Mouse (Mus musculus) forebrain, embryonic 13.5 days (tissue): ENCODE data around the gene Gm10719. TPM values are rescaled to one million over a fixed set of nuclear protein-coding genes. Genes with fewer than 3 reads are reported as not detected.
"Not testable (repeated sequence)": the region's sequence is repeated elsewhere in the genome, so short reads cannot be mapped to it uniquely, and the experiment has no call there.

Experiments used
- ATAC-seq: fragments of 200-750 bp; cut with Nextera tagmentation; 2 replicates; pipeline ENCODE4 v1.8.0; 2017
- H3K27ac ChIP-seq: fragments of 300-500 bp; sonication (generic); 2 replicates; pipeline ENCODE4 v1.5.1; 2015; ENCODE audit warnings: inconsistent platforms, mild to moderate bottlenecking, moderate library complexity
- H3K27me3 ChIP-seq: fragments of 300-500 bp; sonication (generic); 2 replicates; pipeline ENCODE4 v1.6.1; 2015; ENCODE audit warnings: mild to moderate bottlenecking, inconsistent platforms
- H3K36me3 ChIP-seq: fragments of 300-500 bp; sonication (generic); 2 replicates; pipeline ENCODE4 v1.6.1; 2015; ENCODE audit warnings: mild to moderate bottlenecking, inconsistent platforms; ENCODE audit not compliant: poor library complexity, severe bottlenecking
- H3K4me1 ChIP-seq: fragments of 300-500 bp; sonication (generic); 2 replicates; pipeline ENCODE4 v1.6.1; 2015; ENCODE audit warnings: inconsistent platforms
- H3K4me2 ChIP-seq: fragments of 300-500 bp; sonication (generic); 2 replicates; pipeline ENCODE4 v1.6.1; 2015; ENCODE audit warnings: inconsistent platforms, mild to moderate bottlenecking, moderate library complexity
- H3K4me3 ChIP-seq: fragments of 300-500 bp; sonication (generic); 2 replicates; pipeline ENCODE4 v1.5.1; 2015; ENCODE audit warnings: mild to moderate bottlenecking, inconsistent platforms
- H3K9ac ChIP-seq: fragments of 300-500 bp; sonication (generic); 2 replicates; pipeline ENCODE4 v1.6.1; 2015; ENCODE audit warnings: mild to moderate bottlenecking, inconsistent platforms
- H3K9me3 ChIP-seq: fragments of 300-500 bp; sonication (generic); replicated peaks from 2 replicates; pipeline ENCODE4 v1.6.1; 2016; ENCODE audit warnings: inconsistent platforms
- WGBS: fragments of 180-500 bp; shearing (Covaris S2); methylation state at CpG from one replicate; pipeline ENCODE4 v1.1.7; 2015; 5-methylcytosine and 5-hydroxymethylcytosine counted together
- polyA plus RNA-seq: library from polyadenylated mRNA; unstranded; fragments of >200 nt; fragmentation: Nextera tagmentation; extraction: Ambion mirVana; gene quantifications from 2 replicates; pipeline ENCODE4 v1.2.1, GENCODE M21; 2015

Gene Gm10719
- polyA plus RNA-seq, 1 experiment from 2014 or later, result 0.72 TPM

DNA sequence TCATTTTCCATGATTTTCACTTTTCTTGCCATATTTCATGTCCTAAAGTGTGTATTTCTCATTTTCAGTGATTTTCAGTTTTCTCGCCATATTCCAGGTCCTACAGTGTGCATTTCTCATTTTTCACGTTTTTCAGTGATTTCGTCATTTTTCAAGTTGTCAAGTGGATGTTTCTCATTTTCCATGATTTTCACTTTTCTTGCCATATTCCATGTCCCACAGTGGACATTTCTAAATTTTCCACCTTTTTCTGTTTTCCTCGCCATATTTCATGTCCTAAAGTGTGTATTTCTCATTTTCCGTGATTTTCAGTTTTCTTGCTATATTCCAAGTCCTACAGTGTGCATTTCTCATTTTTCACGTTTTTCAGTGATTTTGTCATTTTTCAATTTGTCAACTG lies 1.3 kb upstream of the Gm10719 start:
- not testable (repeated sequence) for H3K27me3 ChIP-seq, H3K4me1 ChIP-seq, H3K9ac ChIP-seq, H3K9me3 ChIP-seq, H3K4me2 ChIP-seq, H3K27ac ChIP-seq, H3K4me3 ChIP-seq, ATAC-seq, H3K36me3 ChIP-seq
- 83% methylated on average over 6 of the region's 6 CpGs for WGBS

DNA sequence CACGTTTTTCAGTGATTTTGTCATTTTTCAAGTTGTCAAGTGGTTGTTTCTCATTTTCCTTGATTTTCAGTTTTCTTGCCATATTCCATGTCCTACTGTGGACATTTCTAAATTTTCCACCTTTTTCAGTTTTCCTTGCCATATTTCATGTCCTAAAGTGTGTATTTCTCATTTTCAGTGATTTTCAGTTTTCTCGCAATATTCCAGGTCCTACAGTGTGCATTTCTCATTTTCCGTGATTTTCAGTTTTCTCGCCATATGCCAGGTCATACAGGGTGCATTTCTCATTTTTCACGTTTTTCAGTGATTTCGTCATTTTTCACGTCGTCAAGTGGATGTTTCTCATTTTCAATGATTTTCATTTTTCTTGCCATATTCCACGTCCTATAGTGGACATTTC lies 1.7 kb downstream of the Gm10719 start:
- not testable (repeated sequence) for H3K27me3 ChIP-seq, H3K4me1 ChIP-seq, H3K4me3 ChIP-seq, H3K4me2 ChIP-seq, H3K27ac ChIP-seq, H3K9ac ChIP-seq, ATAC-seq, H3K9me3 ChIP-seq, H3K36me3 ChIP-seq
- WGBS, result 62% methylated on average over 9 of the region's 9 CpGs

DNA sequence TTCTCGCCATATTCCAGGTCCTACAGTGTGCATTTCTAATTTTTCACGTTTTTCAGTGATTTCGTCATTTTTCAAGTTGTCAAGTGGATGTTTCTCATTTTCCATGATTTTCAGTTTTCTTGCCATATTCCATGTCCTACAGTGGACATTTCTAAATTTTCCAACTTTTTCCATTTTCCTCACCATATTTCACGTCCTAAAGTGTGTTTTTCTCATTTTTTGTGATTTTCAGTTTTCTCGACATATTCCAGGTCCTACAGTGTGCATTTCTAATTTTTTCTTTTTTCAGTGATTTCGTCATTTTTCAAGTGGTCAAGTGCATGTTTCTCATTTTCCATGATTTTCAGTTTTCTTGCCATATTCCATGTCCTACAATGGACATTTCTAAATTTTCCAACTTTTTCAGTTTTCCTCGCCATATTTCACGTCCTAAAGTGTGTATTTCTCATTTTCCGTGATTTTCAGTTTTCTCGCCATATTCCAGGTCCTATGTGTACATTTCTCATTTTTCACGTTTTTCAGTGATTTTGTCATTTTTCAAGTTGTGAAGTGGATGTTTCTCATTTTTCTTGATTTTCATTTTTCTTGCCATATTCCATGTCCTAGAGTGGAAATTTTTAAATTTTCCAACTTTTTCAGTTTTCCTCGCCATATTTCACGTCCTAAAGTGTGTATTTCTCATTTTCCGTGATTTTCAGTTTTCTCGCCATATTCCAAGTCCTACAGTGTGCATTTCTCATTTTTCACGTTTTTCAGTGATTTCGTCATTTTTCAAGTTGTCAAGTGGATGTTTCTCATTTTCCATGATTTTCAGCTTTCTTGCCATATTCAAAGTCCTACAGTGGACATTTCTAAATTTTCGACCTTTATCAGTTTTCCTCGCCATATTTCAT lies 2.9 kb downstream of the Gm10719 start:
- not testable (repeated sequence) for H3K9me3 ChIP-seq, H3K36me3 ChIP-seq, H3K9ac ChIP-seq, H3K4me3 ChIP-seq, H3K27me3 ChIP-seq, H3K4me1 ChIP-seq, H3K27ac ChIP-seq, H3K4me2 ChIP-seq
- 79% methylated on average over 17 of the region's 19 CpGs for WGBS
- peak; percentile 78 for ATAC-seq

DNA sequence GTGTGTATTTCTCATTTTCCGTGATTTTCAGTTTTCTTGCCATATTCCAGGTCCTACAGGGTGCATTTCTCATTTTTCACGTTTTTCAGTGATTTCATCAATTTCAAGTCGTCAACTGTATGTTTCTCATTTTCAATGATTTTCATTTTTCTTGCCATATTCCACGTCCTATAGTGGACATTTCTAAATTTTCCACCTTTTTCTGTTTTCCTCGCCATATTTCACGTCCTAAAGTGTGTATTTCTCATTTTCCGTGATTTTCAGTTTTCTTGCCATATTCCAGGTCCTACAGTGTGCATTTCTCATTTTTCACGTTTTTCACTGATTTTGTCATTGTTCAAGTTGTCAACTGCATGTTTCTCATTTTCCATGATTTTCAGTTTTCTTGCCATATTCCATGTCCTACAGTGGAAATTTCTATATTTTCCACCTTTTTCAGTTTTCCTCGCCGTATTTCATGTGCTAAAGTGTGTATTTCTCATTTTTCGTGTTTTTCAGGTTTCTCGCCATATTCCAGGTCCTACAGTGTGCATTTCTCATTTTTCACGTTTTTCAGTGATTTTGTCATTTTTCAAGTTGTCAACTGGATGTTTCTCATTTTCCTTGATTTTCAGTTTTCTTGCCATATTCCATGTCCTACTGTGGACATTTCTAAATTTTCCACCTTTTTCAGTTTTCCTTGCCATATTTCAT lies 5.3 kb downstream of the Gm10719 start:
- H3K9me3 ChIP-seq, result not testable (repeated sequence)

DNA sequence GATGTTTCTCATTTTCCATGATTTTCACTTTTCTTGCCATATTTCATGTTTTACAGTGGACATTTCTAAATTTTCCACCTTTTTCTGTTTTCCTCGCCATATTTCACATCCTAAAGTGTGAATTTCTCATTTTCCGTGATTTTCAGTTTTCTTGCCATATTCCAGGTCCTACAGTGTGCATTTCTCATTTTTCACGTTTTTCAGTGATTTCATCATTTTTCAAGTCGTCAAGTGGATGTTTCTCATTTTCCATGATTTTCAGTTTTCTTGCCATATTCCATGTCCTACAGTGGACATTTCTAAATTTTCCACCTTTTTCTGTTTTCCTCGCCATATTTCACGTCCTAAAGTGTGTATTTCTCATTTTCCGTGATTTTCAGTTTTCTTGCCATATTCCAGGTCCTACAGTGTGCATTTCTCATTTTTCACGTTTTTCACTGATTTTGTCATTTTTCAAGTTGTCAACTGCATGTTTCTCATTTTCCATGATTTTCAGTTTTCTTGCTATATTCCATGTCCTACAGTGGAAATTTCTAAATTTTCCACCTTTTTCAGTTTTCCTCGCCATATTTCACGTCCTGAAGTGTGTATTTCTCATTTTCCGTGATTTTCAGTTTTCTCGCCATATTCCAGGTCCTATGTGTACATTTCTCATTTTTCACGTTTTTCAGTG lies 6.2 kb downstream of the Gm10719 start, which contains the start of gene Gm10718:
TSS of gene Gm10718 (plus strand) at position 236 of the 673 bp plus-strand sequence.
- 73% methylated on average over 12 of the region's 13 CpGs for WGBS
- H3K27me3 ChIP-seq, H3K9me3 ChIP-seq, H3K36me3 ChIP-seq, H3K4me2 ChIP-seq, ATAC-seq, H3K9ac ChIP-seq, H3K27ac ChIP-seq, H3K4me3 ChIP-seq, H3K4me1 ChIP-seq: not testable (repeated sequence)

More for the DNA sequence above, 5.3 kb downstream of the Gm10719 start:
- not testable (repeated sequence) for H3K4me3 ChIP-seq, H3K36me3 ChIP-seq, H3K27ac ChIP-seq, H3K27me3 ChIP-seq, H3K4me1 ChIP-seq, ATAC-seq, H3K4me2 ChIP-seq, H3K9ac ChIP-seq
- WGBS, result 72% methylated on average over 11 of the region's 13 CpGs

DNA sequence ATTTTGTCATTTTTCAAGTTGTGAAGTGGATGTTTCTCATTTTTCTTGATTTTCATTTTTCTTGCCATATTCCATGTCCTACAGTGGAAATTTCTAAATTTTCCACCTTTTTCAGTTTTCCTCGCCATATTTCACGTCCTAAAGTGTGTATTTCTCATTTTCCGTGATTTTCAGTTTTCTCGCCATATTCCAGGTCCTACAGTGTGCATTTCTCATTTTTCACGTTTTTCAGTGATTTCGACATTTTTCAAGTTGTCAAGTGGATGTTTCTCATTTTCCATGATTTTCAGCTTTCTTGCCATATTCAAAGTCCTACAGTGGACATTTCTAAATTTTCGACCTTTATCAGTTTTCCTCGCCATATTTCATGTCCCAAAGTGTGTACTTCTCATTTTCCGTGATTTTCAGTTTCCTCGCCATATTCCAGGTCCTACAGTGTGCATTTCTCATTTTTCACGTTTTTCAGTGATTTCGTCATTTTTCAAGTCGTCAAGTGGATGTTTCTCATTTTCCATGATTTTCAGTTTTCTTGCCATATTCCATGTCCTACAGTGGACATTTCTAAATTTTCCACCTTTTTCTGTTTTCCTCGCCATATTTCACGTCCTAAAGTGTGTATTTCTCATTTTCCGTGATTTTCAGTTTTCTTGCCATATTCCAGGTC lies 6.9 kb downstream of the Gm10719 start:
- not testable (repeated sequence) for H3K4me3 ChIP-seq, H3K9ac ChIP-seq, H3K27me3 ChIP-seq, H3K27ac ChIP-seq, ATAC-seq, H3K9me3 ChIP-seq, H3K36me3 ChIP-seq, H3K4me1 ChIP-seq, H3K4me2 ChIP-seq
- WGBS, result 75% methylated on average over 16 of the region's 16 CpGs

DNA sequence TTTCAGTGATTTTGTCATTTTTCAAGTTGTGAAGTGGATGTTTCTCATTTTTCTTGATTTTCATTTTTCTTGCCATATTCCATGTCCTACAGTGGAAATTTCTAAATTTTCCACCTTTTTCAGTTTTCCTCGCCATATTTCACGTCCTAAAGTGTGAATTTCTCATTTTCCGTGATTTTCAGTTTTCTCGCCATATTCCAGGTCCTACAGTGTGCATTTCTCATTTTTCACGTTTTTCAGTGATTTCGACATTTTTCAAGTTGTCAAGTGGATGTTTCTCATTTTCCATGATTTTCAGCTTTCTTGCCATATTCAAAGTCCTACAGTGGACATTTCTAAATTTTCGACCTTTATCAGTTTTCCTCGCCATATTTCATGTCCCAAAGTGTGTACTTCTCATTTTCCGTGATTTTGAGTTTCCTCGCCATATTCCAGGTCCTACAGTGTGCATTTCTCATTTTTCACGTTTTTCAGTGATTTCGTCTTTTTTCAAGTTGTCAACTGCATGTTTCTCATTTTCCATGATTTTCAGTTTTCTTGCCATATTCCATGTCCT lies 7.8 kb downstream of the Gm10719 start, which contains the start of gene Gm10717:
TSS of gene Gm10717 (plus strand) at position 506 of the 556 bp plus-strand sequence.
- H3K27me3 ChIP-seq, H3K4me1 ChIP-seq, H3K9ac ChIP-seq, H3K4me2 ChIP-seq, H3K9me3 ChIP-seq, H3K4me3 ChIP-seq, H3K36me3 ChIP-seq, H3K27ac ChIP-seq, ATAC-seq: not testable (repeated sequence)
- 73% methylated on average over 12 of the region's 12 CpGs for WGBS

DNA sequence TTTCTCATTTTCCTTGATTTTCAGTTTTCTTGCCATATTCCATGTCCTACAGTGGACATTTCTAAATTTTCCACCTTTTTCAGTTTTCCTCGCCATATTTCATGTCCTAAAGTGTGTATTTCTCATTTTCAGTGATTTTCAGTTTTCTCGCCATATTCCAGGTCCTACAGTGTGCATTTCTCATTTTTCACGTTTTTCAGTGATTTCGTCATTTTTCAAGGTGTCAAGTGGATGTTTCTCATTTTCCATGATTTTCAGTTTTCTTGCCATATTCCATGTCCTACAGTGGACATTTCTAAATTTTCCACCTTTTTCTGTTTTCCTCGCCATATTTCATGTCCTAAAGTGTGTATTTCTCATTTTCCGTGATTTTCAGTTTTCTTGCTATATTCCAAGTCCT lies 8.4 kb downstream of the Gm10719 start:
- H3K4me3 ChIP-seq, H3K36me3 ChIP-seq, ATAC-seq, H3K9me3 ChIP-seq, H3K4me1 ChIP-seq, H3K9ac ChIP-seq, H3K4me2 ChIP-seq, H3K27ac ChIP-seq, H3K27me3 ChIP-seq: not testable (repeated sequence)
- WGBS, result 74% methylated on average over 5 of the region's 6 CpGs

DNA sequence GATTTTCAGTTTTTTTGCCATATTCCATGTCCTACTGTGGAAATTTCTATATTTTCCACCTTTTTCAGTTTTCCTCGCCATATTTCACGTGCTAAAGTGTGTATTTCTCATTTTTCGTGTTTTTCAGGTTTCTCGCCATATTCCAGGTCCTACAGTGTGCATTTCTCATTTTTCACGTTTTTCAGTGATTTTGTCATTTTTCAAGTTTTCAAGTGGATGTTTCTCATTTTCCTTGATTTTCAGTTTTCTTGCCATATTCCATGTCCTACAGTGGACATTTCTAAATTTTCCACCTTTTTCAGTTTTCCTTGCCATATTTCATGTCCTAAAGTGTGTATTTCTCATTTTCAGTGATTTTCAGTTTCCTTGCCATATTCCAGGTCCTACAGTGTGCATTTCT lies 8.9 kb downstream of the Gm10719 start:
- H3K9me3 ChIP-seq, H3K9ac ChIP-seq, ATAC-seq, H3K4me3 ChIP-seq, H3K4me2 ChIP-seq, H3K4me1 ChIP-seq, H3K27me3 ChIP-seq, H3K27ac ChIP-seq, H3K36me3 ChIP-seq: not testable (repeated sequence)
- WGBS, result 74% methylated on average over 5 of the region's 5 CpGs

DNA sequence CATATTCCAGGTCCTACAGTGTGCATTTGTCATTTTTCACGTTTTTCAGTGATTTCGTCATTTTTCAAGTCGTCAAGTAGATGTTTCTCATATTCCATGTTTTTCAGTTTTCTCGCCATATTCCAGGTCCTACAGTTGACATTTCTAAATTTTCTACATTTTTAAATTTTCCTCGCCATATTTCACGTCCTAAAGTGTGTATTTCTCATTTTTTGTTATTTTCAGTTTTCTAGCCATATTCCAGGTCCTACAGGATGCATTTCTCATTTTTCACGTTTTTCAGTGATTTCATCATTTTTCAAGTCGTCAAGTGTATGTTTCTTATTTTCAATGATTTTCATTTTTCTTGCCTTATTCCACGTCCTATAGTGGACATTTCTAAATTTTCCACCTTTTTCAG lies 9.5 kb downstream of the Gm10719 start:
- H3K27me3 ChIP-seq, H3K4me1 ChIP-seq, ATAC-seq, H3K4me3 ChIP-seq, H3K27ac ChIP-seq, H3K9me3 ChIP-seq, H3K9ac ChIP-seq, H3K36me3 ChIP-seq, H3K4me2 ChIP-seq: not testable (repeated sequence)
- WGBS, result 65% methylated on average over 9 of the region's 9 CpGs

DNA sequence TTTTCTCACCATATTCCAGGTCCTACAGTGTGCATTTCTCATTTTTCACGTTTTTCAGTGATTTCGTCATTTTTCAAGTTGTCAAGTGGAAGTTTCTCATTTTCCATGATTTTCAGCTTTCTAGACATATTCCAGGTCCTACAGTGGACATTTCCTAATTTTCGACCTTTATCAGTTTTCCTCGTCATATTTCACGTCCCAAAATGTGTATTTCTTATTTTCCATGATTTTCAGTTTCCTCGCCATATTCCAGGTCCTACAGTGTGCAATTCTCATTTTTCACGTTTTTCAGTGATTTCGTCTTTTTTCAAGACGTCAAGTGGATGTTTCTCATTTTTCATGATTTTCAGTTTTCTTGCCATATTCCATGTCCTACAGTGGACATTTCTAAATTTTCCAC lies 10.0 kb downstream of the Gm10719 start:
- 70% methylated on average over 9 of the region's 9 CpGs for WGBS
- not testable (repeated sequence) for H3K4me1 ChIP-seq, H3K9ac ChIP-seq, H3K4me2 ChIP-seq, ATAC-seq, H3K27me3 ChIP-seq, H3K4me3 ChIP-seq, H3K36me3 ChIP-seq, H3K27ac ChIP-seq, H3K9me3 ChIP-seq
